Mouse (Mus musculus) midbrain, embryonic 12.5 days (tissue): Measurements from ENCODE around the gene Olfr263. TPM values are rescaled to one million over a fixed set of nuclear protein-coding genes. Genes with fewer than 3 reads are reported as not detected.
A peak's percentile ranks its signal among the peaks of the same experiment; 100 is the strongest.

Experiments used
- ATAC-seq: fragments of 200-750 bp; cut with Nextera tagmentation; 2 replicates; pipeline ENCODE4 v1.8.0; 2017; ENCODE audit warnings: low read depth, moderate TSS enrichment, moderate library complexity; ENCODE audit not compliant: low FRiP score
- H3K27ac ChIP-seq: fragments of 300-500 bp; sonication (generic); replicated peaks from 2 replicates; pipeline ENCODE4 v1.5.1; 2016; ENCODE audit warnings: mild to moderate bottlenecking
- H3K27me3 ChIP-seq: fragments of 300-500 bp; sonication (generic); 2 replicates; pipeline ENCODE4 v1.6.1; 2016; ENCODE audit warnings: mild to moderate bottlenecking
- H3K36me3 ChIP-seq: fragments of 300-500 bp; sonication (generic); 2 replicates; pipeline ENCODE4 v1.6.1; 2016
- H3K4me1 ChIP-seq: fragments of 300-500 bp; sonication (generic); 2 replicates; pipeline ENCODE4 v1.6.1; 2016
- H3K4me2 ChIP-seq: fragments of 300-500 bp; sonication (generic); replicated peaks from 2 replicates; pipeline ENCODE4 v1.6.1; 2016; ENCODE audit warnings: mild to moderate bottlenecking, moderate library complexity
- H3K4me3 ChIP-seq: fragments of 300-500 bp; sonication (generic); 2 replicates; pipeline ENCODE4 v1.5.1; 2016; ENCODE audit warnings: mild to moderate bottlenecking
- H3K9ac ChIP-seq: fragments of 300-500 bp; sonication (generic); replicated peaks from 2 replicates; pipeline ENCODE4 v1.6.1; 2016; ENCODE audit warnings: mild to moderate bottlenecking, moderate library complexity
- H3K9me3 ChIP-seq: fragments of 300-500 bp; sonication (generic); 2 replicates; pipeline ENCODE4 v1.6.1; 2016; ENCODE audit warnings: mild to moderate bottlenecking
- WGBS: fragments of 180-500 bp; shearing (Covaris S2); methylation state at CpG from one replicate; pipeline ENCODE4 v1.1.7; 2016; 5-methylcytosine and 5-hydroxymethylcytosine counted together
- polyA plus RNA-seq: library from polyadenylated mRNA; unstranded; fragments of >200 nt; fragmentation: Nextera tagmentation; extraction: Ambion mirVana; gene quantifications from 2 replicates; pipeline ENCODE4 v1.2.1, GENCODE M21; 2016

Gene Olfr263
- polyA plus RNA-seq, 1 experiment from 2014 or later: not detected

DNA sequence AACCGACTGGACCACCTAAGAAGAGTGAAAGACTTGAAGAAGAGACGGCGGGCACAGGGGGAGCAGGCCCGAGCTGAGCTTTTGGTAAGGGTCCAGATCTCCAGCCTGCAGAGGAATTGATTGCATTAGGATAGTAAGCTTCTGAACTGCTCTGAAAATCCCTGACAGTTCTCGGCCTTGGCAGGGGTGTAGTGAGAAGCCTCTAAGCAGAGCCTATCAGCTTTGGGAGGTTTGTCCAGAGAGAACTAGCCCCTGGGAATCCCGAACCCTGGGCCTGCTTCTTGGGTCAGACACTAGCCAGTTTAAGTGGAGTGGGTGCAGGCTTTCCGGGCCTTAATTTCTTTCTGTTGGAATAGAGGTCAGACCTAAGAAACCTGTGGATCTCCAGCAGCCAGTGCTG, 52.6 kb downstream of the Olfr263 start:
- Histone ChIP-seq H3K4me1 (peaks cover 27% of the 10 kb centered on the region), H3K4me3 (peak overlapping the region; percentile 93), H3K27me3 (peaks cover 3% of the 10 kb centered on the region; the same call in 1 of the 2 replicates), H3K27ac (no peak overlapping the region), H3K4me2 (peak overlapping the region; percentile 72), H3K9ac (peak overlapping the region; percentile 92), H3K36me3 (peaks cover 53% of the 10 kb centered on the region), H3K9me3 (no peaks in the 10 kb centered on the region)
- no peak for ATAC-seq
- 71% methylated on average over 7 of the region's 7 CpGs for WGBS

DNA sequence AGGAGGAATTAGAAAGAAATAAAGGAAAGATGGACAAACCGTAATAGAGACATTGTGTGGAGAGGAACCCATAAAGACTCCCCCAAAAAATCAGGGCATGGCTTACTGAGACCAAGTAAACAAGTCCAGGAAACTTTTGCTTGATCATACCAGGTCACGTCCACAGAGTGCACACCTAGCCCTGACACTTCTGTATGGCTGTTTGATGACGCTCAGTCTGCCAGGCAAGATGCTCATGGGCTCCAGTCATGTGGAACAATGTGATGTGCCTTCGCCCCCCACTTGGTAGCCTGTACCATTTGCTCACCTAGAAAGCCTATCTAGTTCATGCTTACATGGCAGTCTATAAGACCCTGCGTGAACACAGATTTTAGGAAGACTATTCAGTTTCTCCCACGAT, 53.6 kb downstream of the Olfr263 start:
- 91% methylated on average over 6 of the region's 6 CpGs for WGBS
- peaks cover 64% of the 10 kb centered on the region for H3K36me3 ChIP-seq
- H3K27me3 ChIP-seq: no peaks in the 10 kb centered on the region; the same call in 1 of the 2 replicates
- no peak overlapping the region for H3K4me2 ChIP-seq
- H3K9me3 ChIP-seq: no peaks in the 10 kb centered on the region
- no peak for ATAC-seq
- H3K9ac ChIP-seq: no peak overlapping the region
- no peak overlapping the region for H3K4me3 ChIP-seq
- H3K4me1 ChIP-seq: peaks cover 27% of the 10 kb centered on the region
- no peak overlapping the region for H3K27ac ChIP-seq

DNA sequence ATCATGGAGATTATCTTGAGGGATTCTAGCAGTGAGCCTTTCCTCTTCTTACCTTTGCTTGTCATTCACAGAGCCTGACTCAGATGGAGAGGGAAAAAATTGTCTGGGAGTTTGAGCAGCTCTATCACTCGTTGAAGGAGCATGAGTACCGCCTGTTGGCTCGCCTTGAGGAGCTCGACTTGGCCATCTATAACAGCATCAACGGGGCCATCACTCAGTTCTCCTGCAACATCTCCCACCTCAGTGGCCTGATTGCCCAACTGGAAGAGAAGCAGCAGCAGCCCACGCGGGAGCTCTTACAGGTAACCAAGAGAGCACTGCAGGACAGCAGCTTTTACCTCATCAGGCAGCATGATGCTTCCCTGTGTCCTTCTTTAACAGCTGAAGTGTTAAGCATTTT, 54.2 kb downstream of the Olfr263 start:
- WGBS: 96% methylated on average over 7 of the region's 7 CpGs
- H3K4me1 ChIP-seq: peaks cover 27% of the 10 kb centered on the region
- H3K4me3 ChIP-seq: 0 out of 2 replicates have a peak overlapping the region, but pooled peaks have one; percentile 5
- no peaks in the 10 kb centered on the region for H3K9me3 ChIP-seq
- ATAC-seq: no peak
- H3K27me3 ChIP-seq: no peaks in the 10 kb centered on the region
- H3K27ac ChIP-seq: no peak overlapping the region
- no peak overlapping the region for H3K4me2 ChIP-seq
- H3K9ac ChIP-seq: no peak overlapping the region
- peaks cover 70% of the 10 kb centered on the region for H3K36me3 ChIP-seq

DNA sequence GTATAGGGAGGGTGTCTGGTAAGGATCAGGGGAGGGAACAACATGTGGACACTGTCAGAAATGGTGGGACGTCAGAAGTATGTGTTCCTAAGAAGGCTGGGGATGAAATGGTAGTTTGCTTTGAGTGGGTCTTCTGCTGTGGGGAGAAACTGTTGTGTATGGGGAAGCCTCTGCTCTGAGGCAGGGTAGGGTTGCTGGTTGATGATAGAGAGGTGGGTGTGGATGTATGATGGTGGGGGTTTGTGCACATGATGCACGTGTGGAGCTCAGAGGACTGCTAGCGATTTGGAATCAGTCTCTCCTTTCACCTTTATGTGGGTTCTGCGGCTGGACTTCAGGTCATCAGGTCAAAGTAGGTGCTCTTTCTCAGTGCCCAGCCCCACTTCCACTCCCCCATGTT, 56.1 kb downstream of the Olfr263 start:
- no peak overlapping the region for H3K4me3 ChIP-seq
- ATAC-seq: no peak
- H3K27ac ChIP-seq: no peak overlapping the region
- H3K4me1 ChIP-seq: peaks cover 21% of the 10 kb centered on the region
- WGBS: 87% methylated on average over 4 of the region's 4 CpGs
- no peaks in the 10 kb centered on the region for H3K9me3 ChIP-seq
- no peaks in the 10 kb centered on the region for H3K27me3 ChIP-seq
- H3K36me3 ChIP-seq: peaks cover 88% of the 10 kb centered on the region
- no peak overlapping the region for H3K4me2 ChIP-seq
- H3K9ac ChIP-seq: no peak overlapping the region

Other genes with a start within 250 kb of the Olfr263 start
- gene Olfr1370, start 54.7 kb upstream of the Olfr263 start, polyA plus RNA-seq: not detected in 2 replicates
- 0.06 and 0.07 TPM in 2 replicates for gene Olfr1369-ps1, start 18.2 kb upstream of the Olfr263 start, polyA plus RNA-seq
- gene Olfr1368, start 16.2 kb downstream of the Olfr263 start, polyA plus RNA-seq: not detected in 2 replicates
- gene Trim27, start 49.8 kb downstream of the Olfr263 start, polyA plus RNA-seq: 132 and 140 TPM in 2 replicates
- not detected in 2 replicates for gene Gpx5, start 163.1 kb downstream of the Olfr263 start, polyA plus RNA-seq
- gene Gpx6, start 182.5 kb downstream of the Olfr263 start, polyA plus RNA-seq: not detected in 2 replicates
- gene Olfr1367, start 217.3 kb downstream of the Olfr263 start, polyA plus RNA-seq: not detected in 2 replicates
- 20.3 and 20.7 TPM in 2 replicates for gene Zscan12, start 233.2 kb downstream of the Olfr263 start, polyA plus RNA-seq